8 mouse cellular contexts compared by ENCODE assay signal in genomic region chr4:134395977-134396825, GRCm38 (mm10). TPM values are rescaled to one million over a fixed set of nuclear protein-coding genes. Genes with fewer than 3 reads are reported as not detected.
DNase-seq lines count a peak whose midpoint lies in the region; ATAC-seq and TF ChIP-seq lines count a peak whose summit lies in the region.

Gene Pafah2 (plus strand): TSS chr4:134396320.

- peak; percentile 99 for DNase-seq in MN1 (ENCODE audit: low spot score)
- DNase-seq in cerebellum, adult 9-10 months, result peak; percentile 100
- peak; percentile 92 for DNase-seq in hindbrain, embryonic 10.5 days (ENCODE audit: low spot score)
- DNase-seq in layer of hippocampus, adult 9-11 months, result peak; percentile 99
- peak; percentile 100 for DNase-seq in lung, postnatal 0 days (ENCODE audit: low spot score)
- DNase-seq in ovary, postnatal 14 days (ENCODE audit: low spot score), result peak; percentile 91
- DNase-seq in thymus, postnatal 14 days, result peak; percentile 94

- ATAC-seq in frontal cortex, adult (ENCODE audit: low TSS enrichment), result peak; percentile 95
- ATAC-seq in lung, postnatal 0 days, result peak; percentile 96

- H3K36me3 ChIP-seq in hindbrain, embryonic 10.5 days, result no peaks in the 10 kb centered on the region
- no peaks in the 10 kb centered on the region for H3K36me3 ChIP-seq in lung, postnatal 0 days (ENCODE audit: insufficient read depth, low read length)

- peak; percentile 98 for TF ChIP-seq CTCF in lung, postnatal 0 days (IDR thresholded peaks at IDR 0.05)

- under 1% methylated on average over 31 of the region's 31 CpGs for WGBS in hindbrain, embryonic 10.5 days
- WGBS in lung, postnatal 0 days, result under 1% methylated on average over 31 of the region's 31 CpGs

- H3K4me1 ChIP-seq in hindbrain, embryonic 10.5 days (replicated peaks), result peaks cover 41% of the 10 kb centered on the region
- peaks cover 2% of the 10 kb centered on the region; the same call in 1 of the 2 replicates for H3K4me1 ChIP-seq in lung, postnatal 0 days (ENCODE audit: insufficient read depth, low read depth, low read length)

- H3K9ac ChIP-seq in lung, postnatal 0 days (replicated peaks; ENCODE audit: low read depth), result peak within 1 kb of the TSS; percentile 12; the same call in 1 of the 2 replicates

- peak within 1 kb of the TSS; percentile 85 for H3K27ac ChIP-seq in hindbrain, embryonic 10.5 days
- H3K27ac ChIP-seq in lung, postnatal 0 days (ENCODE audit: low read length), result peak within 1 kb of the TSS; percentile 88

- TF ChIP-seq EP300 in lung, postnatal 0 days (IDR thresholded peaks at IDR 0.05), result peak; percentile 56; the same call in 1 of the 2 replicates

- H3K4me3 ChIP-seq in hindbrain, embryonic 10.5 days, result peak within 1 kb of the TSS; percentile 65
- peak within 1 kb of the TSS; percentile 37 for H3K4me3 ChIP-seq in lung, postnatal 0 days (ENCODE audit: low read depth, low read length)

- H3K4me2 ChIP-seq in lung, postnatal 0 days (replicated peaks; ENCODE audit: low read depth, low read length), result peak within 1 kb of the TSS; percentile 88

- no peaks in the 10 kb centered on the region for H3K27me3 ChIP-seq in hindbrain, embryonic 10.5 days (ENCODE audit: insufficient read depth, poor library complexity, severe bottlenecking)
- no peaks in the 10 kb centered on the region for H3K27me3 ChIP-seq in lung, postnatal 0 days (replicated peaks; ENCODE audit: insufficient read depth, low read length)

- H3K9me3 ChIP-seq in hindbrain, embryonic 10.5 days, result peaks cover 5% of the 10 kb centered on the region; the same call in 1 of the 2 replicates
- no peaks in the 10 kb centered on the region for H3K9me3 ChIP-seq in lung, postnatal 0 days (ENCODE audit: low read length)

RNA-seq across cellular contexts. Expression of gene Pafah2, which starts in this region (rescaled TPM):
- polyA plus RNA-seq in hindbrain, embryonic 10.5 days (2016; fragmentation: Nextera tagmentation; extraction: Ambion mirVana), result 7.9 and 9.5 TPM in 2 replicates
- 14.1 and 16.2 TPM in 2 replicates for polyA plus RNA-seq in lung, postnatal 0 days (2015; fragmentation: Nextera tagmentation; extraction: Ambion mirVana)

Comparison
In these comparisons a context has a peak if more than half of its experiments do, and no peak if none do; other contexts are left out.
1. Peak in every context shown above with its lines: DNase-seq, ATAC-seq, H3K4me3 ChIP-seq and H3K27ac ChIP-seq.